ENCODE assay signal across 9 mouse cellular contexts in genomic region chr3:90586906-90587305, GRCm38 (mm10). TPM values are rescaled to one million over a fixed set of nuclear protein-coding genes. Genes with fewer than 3 reads are reported as not detected.
DNase-seq lines count a peak whose midpoint lies in the region; ATAC-seq and TF ChIP-seq lines count a peak whose summit lies in the region.
"Had no signal": no experiment of that assay in that cellular context is flagged by ENCODE, and none has a peak within 500 bp of the region (broad histone marks: within the 10 kb centered on the region; RNA-seq: fewer than 3 reads in every experiment).

No protein-coding gene starts in this region.

- peak in 1 of 2 experiments; percentile 13; a peak in 1 of 4 replicates for TF ChIP-seq CTCF in CH12.LX (conservative IDR thresholded peaks at IDR 0.05 in 1 of 2, IDR thresholded peaks at IDR 0.05 in 1 of 2; ENCODE audit: low read depth in 2 of 2, low read length in 2 of 2)

- no peak for ATAC-seq in hindbrain, embryonic 14.5 days (ENCODE audit: low FRiP score)

- no peak for TF ChIP-seq RAD21 in CH12.LX (IDR thresholded peaks at IDR 0.05; ENCODE audit: low read depth, low read length)

- peak; percentile 82 for DNase-seq in CH12.LX (ENCODE audit: extremely low read depth)
- DNase-seq in adrenal gland, adult 2 months: peak; percentile 94
- DNase-seq in heart, embryonic 10.5 days (ENCODE audit: low spot score): no peak
- DNase-seq in limb, embryonic 10.5 days (ENCODE audit: low spot score): no peak
- DNase-seq in natural killer cell, adult 2 months (ENCODE audit: low spot score in 2 of 2): peak; percentile 96 to 98
- DNase-seq in urinary bladder, postnatal 10 days (ENCODE audit: low spot score): peak; percentile 61
- DNase-seq in hindbrain, embryonic 14.5 days (ENCODE audit: low spot score): no peak
- no peak for DNase-seq in embryo, embryonic 9.5 days (ENCODE audit: extremely low spot score)

- no peaks in the 10 kb centered on the region for H3K36me3 ChIP-seq in CH12.LX (replicated peaks in 1 of 2; ENCODE audit: control insufficient read depth in 1 of 2, insufficient read depth in 1 of 2, low read length in 1 of 2)
- no peaks in the 10 kb centered on the region for H3K36me3 ChIP-seq in heart, embryonic 10.5 days
- H3K36me3 ChIP-seq in limb, embryonic 10.5 days: no peaks in the 10 kb centered on the region
- H3K36me3 ChIP-seq in hindbrain, embryonic 14.5 days (replicated peaks; ENCODE audit: control insufficient read depth, insufficient read depth): no peaks in the 10 kb centered on the region

- 46% methylated on average over 10 of the region's 10 CpGs for WGBS in heart, embryonic 10.5 days
- 72% methylated on average over 10 of the region's 10 CpGs for WGBS in limb, embryonic 10.5 days
- 76% methylated on average over 10 of the region's 10 CpGs for WGBS in hindbrain, embryonic 14.5 days

- in situ Hi-C loops in CH12.LX (cut with MboI; ENCODE audit: low pct_ligation_motif_present, low pct_unique_long_range_greater_than_20kb, low sequenced_read_pairs): no loop called here

- H3K9ac ChIP-seq in CH12.LX (ENCODE audit: insufficient read depth, low read depth): no peak overlapping the region
- no peak overlapping the region for H3K9ac ChIP-seq in hindbrain, embryonic 14.5 days

- no peak overlapping the region for H3K27ac ChIP-seq in CH12.LX (ENCODE audit: insufficient read depth, low read depth)
- peak overlapping the region; percentile 62 for H3K27ac ChIP-seq in heart, embryonic 10.5 days
- H3K27ac ChIP-seq in limb, embryonic 10.5 days: 0 out of 2 replicates have a peak overlapping the region, but pooled peaks have one; percentile 36
- H3K27ac ChIP-seq in hindbrain, embryonic 14.5 days: no peak overlapping the region

- no peaks in the 10 kb centered on the region for H3K79me2 ChIP-seq in CH12.LX (replicated peaks; ENCODE audit: control insufficient read depth, extremely low read depth, insufficient read depth, poor library complexity, severe bottlenecking)

- H3K4me1 ChIP-seq in CH12.LX (ENCODE audit: control insufficient read depth in 1 of 2, insufficient read depth in 2 of 2): peaks cover 23 to 50% of the 10 kb centered on the region in 2 experiments
- H3K4me1 ChIP-seq in heart, embryonic 10.5 days: peaks cover 17% of the 10 kb centered on the region; the same call in 1 of the 2 replicates
- no peaks in the 10 kb centered on the region for H3K4me1 ChIP-seq in limb, embryonic 10.5 days
- no peaks in the 10 kb centered on the region for H3K4me1 ChIP-seq in hindbrain, embryonic 14.5 days (replicated peaks; ENCODE audit: control insufficient read depth, insufficient read depth, low read length)

- H3K4me2 ChIP-seq in CH12.LX (ENCODE audit: insufficient read depth, low read depth, poor library complexity, severe bottlenecking): peak overlapping the region; percentile 33
- no peak overlapping the region for H3K4me2 ChIP-seq in hindbrain, embryonic 14.5 days (replicated peaks)

- H3K9me3 ChIP-seq in CH12.LX (replicated peaks; ENCODE audit: low read length): no peaks in the 10 kb centered on the region
- H3K9me3 ChIP-seq in heart, embryonic 10.5 days: no peaks in the 10 kb centered on the region
- no peaks in the 10 kb centered on the region for H3K9me3 ChIP-seq in limb, embryonic 10.5 days (replicated peaks)
- no peaks in the 10 kb centered on the region for H3K9me3 ChIP-seq in hindbrain, embryonic 14.5 days (ENCODE audit: control insufficient read depth, low read length)

- TF ChIP-seq POLR2A in CH12.LX (IDR thresholded peaks at IDR 0.05; ENCODE audit: low read depth, low read length): no peak

- H3K4me3 ChIP-seq in CH12.LX (replicated peaks in 1 of 3; ENCODE audit: low read depth in 2 of 3, low read length in 2 of 3, poor library complexity in 1 of 3): peak overlapping the region in 1 of 3 experiments; percentile 28
- no peak overlapping the region for H3K4me3 ChIP-seq in heart, embryonic 10.5 days
- no peak overlapping the region for H3K4me3 ChIP-seq in limb, embryonic 10.5 days
- no peak overlapping the region for H3K4me3 ChIP-seq in hindbrain, embryonic 14.5 days (replicated peaks; ENCODE audit: low read length)

- dilution Hi-C loops in CH12.LX (cut with MboI; ENCODE audit: extremely low pct_ligation_motif_present, extremely low pct_unique_long_range_greater_than_20kb, low sequenced_read_pairs): no loop called here

- peak; percentile 60; the same call in 1 of the 2 replicates for TF ChIP-seq EP300 in CH12.LX (IDR thresholded peaks at IDR 0.05; ENCODE audit: low read length)

- no peaks in the 10 kb centered on the region for H3K27me3 ChIP-seq in CH12.LX (replicated peaks)
- H3K27me3 ChIP-seq in heart, embryonic 10.5 days (ENCODE audit: insufficient read depth, poor library complexity, severe bottlenecking): no peaks in the 10 kb centered on the region
- H3K27me3 ChIP-seq in limb, embryonic 10.5 days (ENCODE audit: low read depth, poor library complexity, severe bottlenecking): no peaks in the 10 kb centered on the region
- no peaks in the 10 kb centered on the region for H3K27me3 ChIP-seq in hindbrain, embryonic 14.5 days (ENCODE audit: control insufficient read depth, insufficient read depth, low read length)

TF ChIP-seq in CH12.LX, 34 proteins besides CTCF, POLR2A, EP300 and RAD21 (continues in another document):
- TF ChIP-seq IRF4 (IDR thresholded peaks at IDR 0.05; ENCODE audit: low read depth, low read length) (peak; percentile 9; the same call in 1 of the 2 replicates), ZNF384 (IDR thresholded peaks at IDR 0.05; ENCODE audit: low read depth, low read length) (no peak), USF1 (IDR thresholded peaks at IDR 0.05; ENCODE audit: low read depth, low read length) (no peak), MEF2A (IDR thresholded peaks at IDR 0.05; ENCODE audit: borderline replicate concordance, low read depth, low read length) (peak; percentile 39; the same call in 1 of the 2 replicates), UBTF (IDR thresholded peaks at IDR 0.05; ENCODE audit: low read depth, low read length) (no peak), KAT2A (IDR thresholded peaks at IDR 0.05; ENCODE audit: insufficient replicate concordance, low read length) (no peak), ELF1 (IDR thresholded peaks at IDR 0.05; ENCODE audit: low read depth, low read length) (no peak), MAZ (IDR thresholded peaks at IDR 0.05; ENCODE audit: low read depth, low read length) (0 out of 2 replicates have a peak, but pooled peaks have one; percentile 13), ETS1 (conservative IDR thresholded peaks at IDR 0.05; ENCODE audit: low read depth, low read length) (peak; percentile 83), TCF12 (IDR thresholded peaks at IDR 0.05; ENCODE audit: low read depth, low read length) (peak; percentile 61; the same call in 1 of the 2 replicates), GABPA (IDR thresholded peaks at IDR 0.05; ENCODE audit: insufficient replicate concordance, low read depth, low read length) (no peak), MXI1 (IDR thresholded peaks at IDR 0.05; ENCODE audit: low read depth, low read length) (no peak)

RNA-seq across cellular contexts. Expression of gene S100a2, which starts 3.1 kb away (rescaled TPM):
- total RNA-seq in CH12.LX (2012; rRNA removed) (not detected in 2 replicates), CH12.LX (2014; rRNA removed) (not detected in 2 replicates)
- polyA plus RNA-seq in CH12.LX (2012; ENCODE audit: insufficient read length, low read depth): not detected in 2 replicates
- total RNA-seq in adrenal gland, adult 2 months (2021): not detected
- not detected in 2 replicates for polyA plus RNA-seq in adrenal gland, adult 2 months (2012; rRNA removed)
- polyA plus RNA-seq in heart, embryonic 10.5 days (2016; fragmentation: Nextera tagmentation; extraction: Ambion mirVana): not detected in 2 replicates
- polyA plus RNA-seq in limb, embryonic 10.5 days (2016; fragmentation: Nextera tagmentation; extraction: Ambion mirVana): not detected in 2 replicates
- polyA plus RNA-seq in hindbrain, embryonic 14.5 days (2014; fragmentation: Nextera tagmentation; extraction: Ambion mirVana): not detected in 2 replicates
- polyA plus RNA-seq: gonadal fat pad, adult 2 months had no signal

RNA-seq across cellular contexts. Expression of gene Gm42674, which starts 14.8 kb away (rescaled TPM):
- total RNA-seq in CH12.LX (2012; rRNA removed) (not detected in 2 replicates), CH12.LX (2014; rRNA removed) (not detected in 2 replicates)
- polyA plus RNA-seq in CH12.LX (2012; ENCODE audit: insufficient read length, low read depth): not detected in 2 replicates
- total RNA-seq in adrenal gland, adult 2 months (2021): not detected
- not detected in 2 replicates for polyA plus RNA-seq in adrenal gland, adult 2 months (2012; rRNA removed)
- polyA plus RNA-seq in heart, embryonic 10.5 days (2016; fragmentation: Nextera tagmentation; extraction: Ambion mirVana): not detected in 2 replicates
- polyA plus RNA-seq in limb, embryonic 10.5 days (2016; fragmentation: Nextera tagmentation; extraction: Ambion mirVana): not detected in 2 replicates
- polyA plus RNA-seq in hindbrain, embryonic 14.5 days (2014; fragmentation: Nextera tagmentation; extraction: Ambion mirVana): not detected in 2 replicates
- polyA plus RNA-seq: gonadal fat pad, adult 2 months had no signal

RNA-seq across cellular contexts. Expression of gene S100a4, which starts 16.7 kb away (rescaled TPM):
- total RNA-seq in CH12.LX (2012; rRNA removed) (0.76 TPM in 1 of 2 replicates, not detected in the other), CH12.LX (2014; rRNA removed) (1.1 and 1.2 TPM in 2 replicates)
- polyA plus RNA-seq in CH12.LX (2012; ENCODE audit: insufficient read length, low read depth): 0.86 TPM in 1 of 2 replicates, not detected in the other
- 10 to 100 TPM in 1 of 2 experiments, 1 to 10 TPM in 1; 3.1 to 20.7 TPM for total RNA-seq in adrenal gland, adult 2 months (2021)
- polyA plus RNA-seq in adrenal gland, adult 2 months (2012; rRNA removed): 0.88 and 1.0 TPM in 2 replicates
- polyA plus RNA-seq in heart, embryonic 10.5 days (2016; fragmentation: Nextera tagmentation; extraction: Ambion mirVana): 0.30 and 0.43 TPM in 2 replicates
- 0.34 and 0.64 TPM in 2 replicates for polyA plus RNA-seq in limb, embryonic 10.5 days (2016; fragmentation: Nextera tagmentation; extraction: Ambion mirVana)
- polyA plus RNA-seq in hindbrain, embryonic 14.5 days (2014; fragmentation: Nextera tagmentation; extraction: Ambion mirVana): 1.2 and 1.6 TPM in 2 replicates

RNA-seq across cellular contexts. Expression of gene S100a5, which starts 21.4 kb away (rescaled TPM):
- total RNA-seq in CH12.LX (2012; rRNA removed) (not detected in 2 replicates), CH12.LX (2014; rRNA removed) (not detected in 2 replicates)
- not detected in 2 replicates for polyA plus RNA-seq in CH12.LX (2012; ENCODE audit: insufficient read length, low read depth)
- total RNA-seq in adrenal gland, adult 2 months (2021): not detected
- polyA plus RNA-seq in adrenal gland, adult 2 months (2012; rRNA removed): not detected in 2 replicates
- not detected in 2 replicates for polyA plus RNA-seq in heart, embryonic 10.5 days (2016; fragmentation: Nextera tagmentation; extraction: Ambion mirVana)
- not detected in 2 replicates for polyA plus RNA-seq in limb, embryonic 10.5 days (2016; fragmentation: Nextera tagmentation; extraction: Ambion mirVana)
- not detected in 2 replicates for polyA plus RNA-seq in hindbrain, embryonic 14.5 days (2014; fragmentation: Nextera tagmentation; extraction: Ambion mirVana)
- polyA plus RNA-seq: gonadal fat pad, adult 2 months had no signal

RNA-seq across cellular contexts. Expression of gene S100a6, which starts 25.8 kb away (rescaled TPM):
- total RNA-seq in CH12.LX (2012; rRNA removed) (not detected in 2 replicates), CH12.LX (2014; rRNA removed) (not detected in 2 replicates)
- polyA plus RNA-seq in CH12.LX (2012; ENCODE audit: insufficient read length, low read depth): not detected in 2 replicates
- total RNA-seq in adrenal gland, adult 2 months (2021): 100 to 1,000 TPM in 1 of 2 experiments, 10 to 100 TPM in 1; 29.3 to 101 TPM
- 43.4 and 55.2 TPM in 2 replicates for polyA plus RNA-seq in adrenal gland, adult 2 months (2012; rRNA removed)
- polyA plus RNA-seq in heart, embryonic 10.5 days (2016; fragmentation: Nextera tagmentation; extraction: Ambion mirVana): 27.3 and 28.9 TPM in 2 replicates
- polyA plus RNA-seq in limb, embryonic 10.5 days (2016; fragmentation: Nextera tagmentation; extraction: Ambion mirVana): 11.4 and 11.6 TPM in 2 replicates
- polyA plus RNA-seq in hindbrain, embryonic 14.5 days (2014; fragmentation: Nextera tagmentation; extraction: Ambion mirVana): 35.0 and 46.9 TPM in 2 replicates

Comparison
In these comparisons a context has a peak if more than half of its experiments do, and no peak if none do; other contexts are left out.
1. DNase-seq: peak in CH12.LX (single experiment), adrenal gland, adult 2 months (single experiment), natural killer cell, adult 2 months (2 of 2) and urinary bladder, postnatal 10 days (single experiment); none in heart, embryonic 10.5 days (single experiment), limb, embryonic 10.5 days (single experiment), hindbrain, embryonic 14.5 days (single experiment) and embryo, embryonic 9.5 days (single experiment).
2. H3K27ac ChIP-seq: peak in heart, embryonic 10.5 days (single experiment) and limb, embryonic 10.5 days (single experiment); none in CH12.LX (single experiment) and hindbrain, embryonic 14.5 days (single experiment).